Mouse (Mus musculus): ENCODE data around the gene Prkca.

- TF ChIP-seq EP300 (IDR thresholded peaks at IDR 0.05; ENCODE audit: low read depth) = no peak
- no peak for TF ChIP-seq CTCF (IDR thresholded peaks at IDR 0.05; ENCODE audit: low read depth)
These were observed 15.2 kb upstream of the Prkca start for GRCm38 (mm10) chr11:108358911-108359310.
